Mouse (Mus musculus) cortical plate, adult 2 months (tissue): Measurements from ENCODE around the gene Olfr145. TPM values are rescaled to one million over a fixed set of nuclear protein-coding genes. Genes with fewer than 3 reads are reported as not detected.

Experiments used
- H3K27ac ChIP-seq: fragments of 200-500 bp; 2 replicates; pipeline ENCODE4 v1.5.1; 2012; ENCODE audit warnings: low read length, control low read depth, inconsistent platforms; ENCODE audit not compliant: insufficient read depth
- H3K4me1 ChIP-seq: fragments of 200-500 bp; 2 replicates; pipeline ENCODE4 v1.6.1; 2011; ENCODE audit warnings: low read length; ENCODE audit not compliant: control insufficient read depth, insufficient read depth
- H3K4me3 ChIP-seq: fragments of 200-500 bp; 2 replicates; pipeline ENCODE4 v1.5.1; 2011; ENCODE audit warnings: mild to moderate bottlenecking, low read length, control low read depth; ENCODE audit not compliant: insufficient read depth
- CTCF ChIP-seq: fragments of 200-500 bp; IDR thresholded peaks from 2 replicates; pipeline ENCODE4 v1.5.1; 2011; ENCODE audit warnings: mild to moderate bottlenecking, control low read depth, low read length; ENCODE audit not compliant: insufficient read depth; ENCODE audit errors: extremely low read depth
- POLR2A ChIP-seq: fragments of 200-500 bp; IDR thresholded peaks from 2 replicates; pipeline ENCODE4 v1.6.1; 2011; ENCODE audit warnings: mild to moderate bottlenecking, low read length, control low read depth; ENCODE audit not compliant: insufficient read depth; ENCODE audit errors: extremely low read depth
- polyA plus RNA-seq: library from polyadenylated mRNA; depleted of rRNA; stranded (reverse); fragments of >200 nt; gene quantifications from 2 replicates; pipeline ENCODE4 v1.2.3, GENCODE M21; 2012; rRNA removed

The Olfr145 gene
- polyA plus RNA-seq, result 0.02 TPM in 1 of 2 replicates, not detected in the other

- Histone ChIP-seq H3K27ac (no peak within 1 kb of the TSS), H3K4me3 (no peak within 1 kb of the TSS), H3K4me1 (no peaks in the 10 kb centered on the region)
- TF ChIP-seq POLR2A (no peak), CTCF (no peak)
Observed at GRCm38 (mm10) chr9:37896661-37897060, at the start of gene Olfr145. Gene Olfr145 (plus strand): TSS chr9:37896724.

GRCm38 (mm10) chr9:37849267-37849666, 47.3 kb upstream of the Olfr145 start:
- Histone ChIP-seq H3K4me3 (no peak overlapping the region), H3K27ac (no peak overlapping the region), H3K4me1 (no peaks in the 10 kb centered on the region)
- TF ChIP-seq POLR2A, result no peak
- no peak for TF ChIP-seq CTCF

GRCm38 (mm10) chr9:37853969-37854368, 42.6 kb upstream of the Olfr145 start, which contains the start of gene Olfr877:
Gene Olfr877 (plus strand): TSS chr9:37854269.
- H3K4me1 ChIP-seq, result no peaks in the 10 kb centered on the region
- H3K27ac ChIP-seq, result no peak within 1 kb of the TSS
- H3K4me3 ChIP-seq, result no peak within 1 kb of the TSS
- TF ChIP-seq POLR2A (no peak), CTCF (no peak)

GRCm38 (mm10) chr9:37863325-37863724, 33.2 kb upstream of the Olfr145 start:
- TF ChIP-seq POLR2A, result no peak
- no peak for TF ChIP-seq CTCF
- Histone ChIP-seq H3K27ac (peak overlapping the region; percentile 84; the same call in 1 of the 2 replicates), H3K4me1 (peaks cover 3% of the 10 kb centered on the region; the same call in 1 of the 2 replicates), H3K4me3 (no peak overlapping the region)

GRCm38 (mm10) chr9:37870246-37870645, 26.3 kb upstream of the Olfr145 start:
- H3K4me3 ChIP-seq, result no peak overlapping the region
- no peak for TF ChIP-seq CTCF
- no peak for TF ChIP-seq POLR2A
- H3K27ac ChIP-seq, result no peak overlapping the region
- H3K4me1 ChIP-seq, result no peaks in the 10 kb centered on the region

GRCm38 (mm10) chr9:37871097-37871496, 25.4 kb upstream of the Olfr145 start:
- TF ChIP-seq CTCF, result no peak
- no peak for TF ChIP-seq POLR2A
- H3K4me1 ChIP-seq, result no peaks in the 10 kb centered on the region
- H3K4me3 ChIP-seq, result no peak overlapping the region
- H3K27ac ChIP-seq, result no peak overlapping the region

- Histone ChIP-seq H3K4me1 (no peaks in the 10 kb centered on the region), H3K4me3 (no peak overlapping the region), H3K27ac (0 out of 2 replicates have a peak overlapping the region, but pooled peaks have one; percentile 3)
- no peak for TF ChIP-seq POLR2A
- TF ChIP-seq CTCF, result no peak
Observed at GRCm38 (mm10) chr9:37871536-37871935, 25.0 kb upstream of the Olfr145 start.

GRCm38 (mm10) chr9:37890960-37891359, 5.6 kb upstream of the Olfr145 start:
- no peak for TF ChIP-seq CTCF
- TF ChIP-seq POLR2A, result no peak
- no peak overlapping the region for H3K4me3 ChIP-seq
- H3K4me1 ChIP-seq, result no peaks in the 10 kb centered on the region
- peak overlapping the region; percentile 81; the same call in 1 of the 2 replicates for H3K27ac ChIP-seq

GRCm38 (mm10) chr9:37905555-37905954, 9.0 kb downstream of the Olfr145 start:
- H3K4me3 ChIP-seq, result no peak overlapping the region
- no peak overlapping the region for H3K27ac ChIP-seq
- TF ChIP-seq POLR2A (no peak), CTCF (no peak)
- H3K4me1 ChIP-seq, result no peaks in the 10 kb centered on the region

GRCm38 (mm10) chr9:37917540-37917939, 21.0 kb downstream of the Olfr145 start, which contains the start of gene Olfr878:
Gene Olfr878 (plus strand): TSS chr9:37917840.
- H3K4me3 ChIP-seq, result no peak within 1 kb of the TSS
- no peak for TF ChIP-seq POLR2A
- TF ChIP-seq CTCF, result no peak
- H3K27ac ChIP-seq, result no peak within 1 kb of the TSS; the same call in 1 of the 2 replicates
- H3K4me1 ChIP-seq, result no peaks in the 10 kb centered on the region
